ENCODE assay signal across 24 mouse cellular contexts in genomic region chr11:83550186-83550632, GRCm38 (mm10). TPM values are rescaled to one million over a fixed set of nuclear protein-coding genes. Genes with fewer than 3 reads are reported as not detected.
A peak's percentile ranks its signal among the peaks of the same experiment; 100 is the strongest.
DNase-seq lines count a peak whose midpoint lies in the region; ATAC-seq lines count a peak whose summit lies in the region.
"Had no signal": no experiment of that assay in that cellular context is flagged by ENCODE, and none has a peak within 500 bp of the region (broad histone marks: within the 10 kb centered on the region; RNA-seq: fewer than 3 reads in every experiment).

No protein-coding gene starts in this region.

- DNase-seq in A20 (ENCODE audit: low read depth, low spot score), result peak; percentile 72
- DNase-seq in c-Kit-positive CD71-negative TER-119-negative erythroid progenitor cells, embryonic 14.5 days (ENCODE audit: low read depth), result peak; percentile 45
- no peak for DNase-seq in right cerebral cortex, postnatal 10 days (ENCODE audit: low spot score in 2 of 2)
- DNase-seq in heart, adult 11 months, result no peak
- no peak for DNase-seq in cerebellum, postnatal 36 days
- DNase-seq: adrenal gland, adult 8-10 months; cerebellum, adult 8-10 months; embryo, embryonic 11 days; gastrocnemius, postnatal 25 days; liver; lung, adult 2 months; lung, postnatal 4 days; thymus, postnatal 4 days had no signal

- peak; percentile 89 for ATAC-seq in CD4-positive, CD25-positive, alpha-beta regulatory T cell, adult 4 months
- peak; percentile 87 for ATAC-seq in megakaryocyte progenitor cell, adult 5-6 weeks (replicated peaks; ENCODE audit: poor library complexity)
- no peak for ATAC-seq in erythroblast, adult 5-6 weeks (replicated peaks; ENCODE audit: low FRiP score, poor library complexity, severe bottlenecking)
- ATAC-seq: intestine, postnatal 0 days; midbrain, embryonic 13.5 days had no signal

RNA-seq across cellular contexts. Expression of gene Ccl5, which starts 19.9 kb away (rescaled TPM):
- 100 to 1,000 TPM; 385 to 395 TPM for polyA plus RNA-seq in CD4-positive, CD25-positive, alpha-beta regulatory T cell, adult 4 months (2017; shearing (Covaris generic))
- 1.1 and 4.7 TPM in 2 replicates for total RNA-seq in megakaryocyte progenitor cell, adult 5-6 weeks (2015)
- total RNA-seq in megakaryocyte progenitor cell, adult 5-6 weeks (2017), result 0.92 and 3.2 TPM in 2 replicates
- 12.3 TPM in 1 of 2 replicates, not detected in the other for total RNA-seq in erythroblast, adult 5-6 weeks (2015; ENCODE audit: low replicate concordance)
- total RNA-seq in erythroblast, adult 5-6 weeks (2017; ENCODE audit: low replicate concordance), result 5.9 TPM in 1 of 2 replicates, not detected in the other
- total RNA-seq: gastrocnemius, postnatal 25 days; left cerebral cortex, postnatal 36 days had no signal
- polyA plus RNA-seq: forebrain, embryonic 11.5 days; midbrain, embryonic 13.5 days had no signal

RNA-seq across cellular contexts. Expression of gene Ccl9, which starts 28.2 kb away (rescaled TPM):
- not detected for polyA plus RNA-seq in CD4-positive, CD25-positive, alpha-beta regulatory T cell, adult 4 months (2017; shearing (Covaris generic))
- total RNA-seq in megakaryocyte progenitor cell, adult 5-6 weeks (2015), result 149 and 197 TPM in 2 replicates
- 97.7 and 108 TPM in 2 replicates for total RNA-seq in megakaryocyte progenitor cell, adult 5-6 weeks (2017)
- 23.6 and 31.3 TPM in 2 replicates for total RNA-seq in erythroblast, adult 5-6 weeks (2015; ENCODE audit: low replicate concordance)
- 22.5 and 31.5 TPM in 2 replicates for total RNA-seq in erythroblast, adult 5-6 weeks (2017; ENCODE audit: low replicate concordance)

RNA-seq across cellular contexts. Expression of gene Heatr9, which starts 28.2 kb away (rescaled TPM):
- under 1 TPM; 0.54 to 0.62 TPM for polyA plus RNA-seq in CD4-positive, CD25-positive, alpha-beta regulatory T cell, adult 4 months (2017; shearing (Covaris generic))
- total RNA-seq in megakaryocyte progenitor cell, adult 5-6 weeks (2015), result not detected in 2 replicates
- total RNA-seq in megakaryocyte progenitor cell, adult 5-6 weeks (2017), result not detected in 2 replicates
- not detected in 2 replicates for total RNA-seq in erythroblast, adult 5-6 weeks (2015; ENCODE audit: low replicate concordance)
- total RNA-seq in erythroblast, adult 5-6 weeks (2017; ENCODE audit: low replicate concordance), result not detected in 2 replicates
- total RNA-seq: adrenal gland, adult 8-10 months; gastrocnemius, postnatal 25 days; left cerebral cortex, postnatal 36 days had no signal
- polyA plus RNA-seq: embryonic facial prominence, embryonic 15.5 days; forebrain, embryonic 11.5 days; heart, embryonic 13.5 days; hindbrain, embryonic 11.5 days; intestine, postnatal 0 days; midbrain, embryonic 13.5 days; stomach, embryonic 15.5 days had no signal

RNA-seq across cellular contexts. Expression of gene Ccl6, which starts 42.7 kb away (rescaled TPM):
- not detected for polyA plus RNA-seq in CD4-positive, CD25-positive, alpha-beta regulatory T cell, adult 4 months (2017; shearing (Covaris generic))
- 13.6 and 25.2 TPM in 2 replicates for total RNA-seq in megakaryocyte progenitor cell, adult 5-6 weeks (2015)
- 13.3 and 15.1 TPM in 2 replicates for total RNA-seq in megakaryocyte progenitor cell, adult 5-6 weeks (2017)
- total RNA-seq in erythroblast, adult 5-6 weeks (2015; ENCODE audit: low replicate concordance), result 95.3 and 103 TPM in 2 replicates
- total RNA-seq in erythroblast, adult 5-6 weeks (2017; ENCODE audit: low replicate concordance), result 52.1 and 61.0 TPM in 2 replicates

Comparison
In these comparisons a context has a peak if more than half of its experiments do, and no peak if none do; other contexts are left out.
1. DNase-seq: peak in A20 (single experiment) and c-Kit-positive CD71-negative TER-119-negative erythroid progenitor cells, embryonic 14.5 days (single experiment); none in right cerebral cortex, postnatal 10 days (0 of 2), heart, adult 11 months (single experiment) and cerebellum, postnatal 36 days (0 of 2).